Mouse (Mus musculus): ENCODE data around the gene Gm20388.

DNA sequence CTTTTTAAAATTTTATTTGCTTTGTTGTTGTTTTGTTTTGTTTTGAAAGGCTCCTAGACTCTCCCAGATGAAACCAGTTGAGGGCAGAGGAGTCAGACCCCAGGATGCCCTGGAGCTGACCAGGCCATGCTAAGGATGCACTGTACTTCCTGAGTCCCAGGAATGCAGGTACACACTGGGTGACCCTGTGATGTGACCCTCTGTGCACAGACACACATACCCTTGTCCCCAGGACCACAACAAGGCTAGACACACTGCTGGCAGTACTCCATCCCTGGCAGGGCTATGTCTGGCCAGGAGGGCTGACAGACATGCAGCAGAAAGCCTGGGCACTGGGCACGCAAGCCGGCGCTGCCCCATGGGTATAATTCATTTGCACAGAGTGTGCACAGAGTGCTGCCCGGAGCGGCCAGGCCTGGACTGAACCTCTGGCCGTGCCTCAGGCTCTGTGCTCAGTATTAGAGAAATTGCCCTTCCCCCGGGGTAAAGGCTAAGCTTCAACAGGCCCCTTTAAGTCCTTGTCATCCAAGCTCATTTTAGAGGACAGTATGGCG, 2856.1 kb downstream of the Gm20388 start:
- TF ChIP-seq CTCF (IDR thresholded peaks at IDR 0.05; ENCODE audit: low read depth, low read length), result no peak
- TF ChIP-seq EP300 (IDR thresholded peaks at IDR 0.05; ENCODE audit: insufficient read depth, low read depth, low read length), result no peak

Measured in ES-Bruce4 (cell line).